Mouse (Mus musculus) hindbrain, embryonic 14.5 days (tissue): ENCODE results near the gene Wee2. TPM values are rescaled to one million over a fixed set of nuclear protein-coding genes. Genes with fewer than 3 reads are reported as not detected.

Experiments
- ATAC-seq: fragments of 200-750 bp; cut with Nextera tagmentation; 2 replicates; pipeline ENCODE4 v1.8.0; 2017; ENCODE audit warnings: moderate number of reproducible peaks, mild to moderate bottlenecking, moderate TSS enrichment, moderate library complexity; ENCODE audit not compliant: low FRiP score
- DNase-seq: peaks from one replicate; pipeline ENCODE4 v3.0.0-alpha.2; 2015; ENCODE audit warnings: low spot score
- H3K27ac ChIP-seq: fragments of 300-500 bp; sonication (generic); 2 replicates; pipeline ENCODE4 v1.5.1; 2014; ENCODE audit warnings: mild to moderate bottlenecking, moderate library complexity
- H3K27me3 ChIP-seq: fragments of 300-500 bp; sonication (generic); 2 replicates; pipeline ENCODE4 v1.6.1; 2014; ENCODE audit warnings: mild to moderate bottlenecking, low read length, mixed read lengths; ENCODE audit not compliant: control insufficient read depth, insufficient read depth
- H3K36me3 ChIP-seq: fragments of 300-500 bp; sonication (generic); replicated peaks from 2 replicates; pipeline ENCODE4 v1.6.1; 2014; ENCODE audit not compliant: control insufficient read depth, insufficient read depth
- H3K4me1 ChIP-seq: fragments of 300-500 bp; sonication (generic); replicated peaks from 2 replicates; pipeline ENCODE4 v1.6.1; 2014; ENCODE audit warnings: antibody characterized with exemption, low read length, mixed read lengths; ENCODE audit not compliant: control insufficient read depth, insufficient read depth
- H3K4me2 ChIP-seq: fragments of 300-500 bp; sonication (generic); replicated peaks from 2 replicates; pipeline ENCODE4 v1.6.1; 2014; ENCODE audit warnings: mild to moderate bottlenecking, moderate library complexity
- H3K4me3 ChIP-seq: fragments of 300-500 bp; sonication (generic); replicated peaks from 2 replicates; pipeline ENCODE4 v1.5.1; 2014; ENCODE audit warnings: mild to moderate bottlenecking, low read length
- H3K9ac ChIP-seq: fragments of 300-500 bp; sonication (generic); 2 replicates; pipeline ENCODE4 v1.6.1; 2014
- H3K9me3 ChIP-seq: fragments of 300-500 bp; sonication (generic); 2 replicates; pipeline ENCODE4 v1.6.1; 2016; ENCODE audit warnings: low read length; ENCODE audit not compliant: control insufficient read depth
- WGBS: fragments of 180-500 bp; shearing (Covaris S2); extraction: QIAGEN DNeasy Blood & Tissue Kit; methylation state at CpG from one replicate; pipeline ENCODE4 v1.1.7; 2014; 5-methylcytosine and 5-hydroxymethylcytosine counted together
- polyA plus RNA-seq: library from polyadenylated mRNA; unstranded; fragments of >200 nt; fragmentation: Nextera tagmentation; extraction: Ambion mirVana; gene quantifications from 2 replicates; pipeline ENCODE4 v1.2.1, GENCODE M21; 2014

Wee2 gene
- polyA plus RNA-seq, 1 experiment from 2014 or later: 0.17 TPM

DNA sequence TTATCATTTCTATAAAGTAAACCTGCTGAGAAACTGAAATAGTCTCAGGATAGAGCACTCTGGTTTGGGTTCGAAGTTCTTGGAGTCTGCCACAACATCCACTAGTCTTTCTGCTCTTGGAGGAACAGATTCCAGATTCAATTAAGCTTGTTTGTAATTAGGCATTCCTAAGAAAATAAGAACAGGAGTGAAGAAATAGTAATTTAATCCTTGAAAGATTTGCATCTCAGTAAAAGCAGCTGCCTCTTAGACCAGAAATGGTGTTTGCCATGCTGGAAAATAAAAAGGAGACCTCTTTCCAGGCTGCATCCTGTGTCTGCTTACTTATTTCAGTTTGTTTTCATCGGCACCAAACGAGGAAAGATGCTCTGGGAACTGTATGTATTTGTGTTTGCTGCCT is 54.3 kb downstream of the Wee2 start, which contains the start of gene Tas2r108:
TSS of gene Tas2r108 (plus strand) at position 301 of the 400 bp plus-strand sequence.
- Histone ChIP-seq H3K9me3 (no peaks in the 10 kb centered on the region), H3K4me2 (no peak within 1 kb of the TSS), H3K4me1 (no peaks in the 10 kb centered on the region), H3K27ac (no peak within 1 kb of the TSS), H3K27me3 (no peaks in the 10 kb centered on the region), H3K4me3 (no peak within 1 kb of the TSS), H3K9ac (no peak within 1 kb of the TSS), H3K36me3 (no peaks in the 10 kb centered on the region)
- 90% methylated on average over 3 of the region's 3 CpGs for WGBS
- no peak for DNase-seq
- ATAC-seq: no peak

Other genes starting within 250 kb of the Wee2 start
- gene Agk, start 113.9 kb upstream of the Wee2 start, polyA plus RNA-seq: 54.9 and 62.9 TPM in 2 replicates
- gene E330009J07Rik, start 3.0 kb upstream of the Wee2 start, polyA plus RNA-seq: 19.9 and 23.2 TPM in 2 replicates
- 78.7 and 85.7 TPM in 2 replicates for gene Ssbp1, start 32.3 kb downstream of the Wee2 start, polyA plus RNA-seq
- 0.24 and 0.33 TPM in 2 replicates for gene Tas2r137, start 52.1 kb downstream of the Wee2 start, polyA plus RNA-seq
- gene Tas2r108, start 54.4 kb downstream of the Wee2 start, polyA plus RNA-seq: not detected in 2 replicates
- not detected in 2 replicates for gene Prss37, start 80.4 kb downstream of the Wee2 start, polyA plus RNA-seq
- 0.08 and 0.13 TPM in 2 replicates for gene Olfr461, start 116.0 kb downstream of the Wee2 start, polyA plus RNA-seq
- not detected in 2 replicates for gene Olfr460, start 130.4 kb downstream of the Wee2 start, polyA plus RNA-seq
- gene Clec5a, start 146.7 kb downstream of the Wee2 start, polyA plus RNA-seq: 0.25 and 0.59 TPM in 2 replicates
- not detected in 2 replicates for gene Tas2r138, start 174.2 kb downstream of the Wee2 start, polyA plus RNA-seq
- gene Mgam, start 189.7 kb downstream of the Wee2 start, polyA plus RNA-seq: 0.13 and 0.28 TPM in 2 replicates